Mouse (Mus musculus): ENCODE measurements around the gene Tnfsf4.

Gene Tnfsf4

DNA sequence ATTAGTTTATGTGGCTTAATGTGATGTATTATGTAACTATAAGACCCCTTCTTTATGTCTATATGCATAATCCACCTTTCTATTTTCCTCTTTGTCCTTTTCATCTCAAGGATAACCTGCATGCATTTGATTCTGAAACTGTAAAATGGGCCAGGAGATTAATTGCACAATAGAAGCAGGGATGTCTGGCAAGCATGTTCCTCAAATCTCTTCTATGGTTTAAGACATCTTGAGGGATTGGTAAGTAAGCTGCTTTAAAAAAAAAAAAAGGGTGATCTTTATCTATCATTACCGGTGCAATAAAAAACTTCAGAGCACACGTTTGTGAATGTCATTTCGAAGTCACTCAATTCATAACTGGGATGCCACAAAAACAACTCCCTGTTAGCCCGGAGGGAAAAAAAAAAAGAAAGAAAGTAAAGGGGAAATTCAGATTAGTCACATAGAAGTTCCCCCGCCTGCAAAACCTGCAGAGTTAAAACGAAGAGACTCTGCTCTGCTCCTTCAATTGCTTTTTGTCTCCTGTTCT is at the start of gene Tnfsf4:
Gene Tnfsf4, plus strand, starts transcription at position 479 of the 529 bp plus-strand sequence.
- no peak for DNase-seq

- no peak for DNase-seq
These were observed 44.2 kb upstream of the Tnfsf4 start for GRCm38 (mm10) chr1:161350981-161351380.

DNA sequence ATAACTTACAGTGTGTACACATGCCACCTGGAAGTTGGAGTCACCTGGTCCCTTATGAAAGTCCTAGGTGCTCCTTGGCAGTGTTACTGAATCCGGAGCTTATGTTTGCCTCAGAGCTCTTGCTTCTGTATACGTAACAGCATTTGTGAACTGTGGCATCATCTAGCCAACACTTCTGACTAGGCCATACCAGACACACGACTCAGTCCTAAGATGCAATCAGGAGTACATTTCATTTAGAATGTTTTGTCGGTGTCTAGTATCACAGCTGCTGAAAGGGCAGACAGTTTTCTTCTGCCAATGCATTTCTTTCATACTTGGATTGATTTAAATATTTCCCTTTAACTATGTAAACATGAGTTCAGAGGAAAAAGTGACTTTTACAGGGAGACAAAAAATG is 30.2 kb upstream of the Tnfsf4 start:
- no peak for DNase-seq

GRCm38 (mm10) chr1:161371919-161372318 is 23.3 kb upstream of the Tnfsf4 start:
- no peak for DNase-seq

DNA sequence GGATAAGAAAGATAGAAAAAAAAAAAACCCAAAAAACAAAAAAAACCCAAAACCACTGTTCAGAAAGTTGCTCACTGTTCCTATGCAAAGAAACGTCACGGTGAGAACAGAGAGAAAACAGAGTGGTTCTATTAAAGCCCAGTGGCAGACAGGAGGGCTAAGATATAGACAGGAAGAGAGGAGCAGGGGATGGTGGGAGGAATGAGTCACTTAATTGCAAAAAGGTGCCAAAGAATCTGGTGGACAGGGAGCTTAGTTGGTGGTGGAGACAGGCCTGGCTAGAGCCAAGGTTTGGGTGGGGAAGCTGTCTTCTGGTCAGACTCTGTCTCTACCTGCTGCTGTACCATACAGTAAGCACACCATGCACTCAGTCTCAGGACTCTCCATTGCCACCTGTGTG is 19.3 kb upstream of the Tnfsf4 start:
- no peak for DNase-seq

GRCm38 (mm10) chr1:161378571-161378970 is 16.6 kb upstream of the Tnfsf4 start:
- DNase-seq = no peak

GRCm38 (mm10) chr1:161379685-161380424 is 15.4 kb upstream of the Tnfsf4 start:
- no peak for DNase-seq

GRCm38 (mm10) chr1:161380425-161380780 is 14.8 kb upstream of the Tnfsf4 start:
- DNase-seq = no peak

GRCm38 (mm10) chr1:161390066-161390465 is 5.1 kb upstream of the Tnfsf4 start:
- no peak for DNase-seq

- DNase-seq = no peak
These were observed 2.3 kb upstream of the Tnfsf4 start for GRCm38 (mm10) chr1:161392906-161393305.

- DNase-seq = peak; percentile 45
These were observed 401 bp downstream of the Tnfsf4 start for GRCm38 (mm10) chr1:161395610-161396009.

DNA sequence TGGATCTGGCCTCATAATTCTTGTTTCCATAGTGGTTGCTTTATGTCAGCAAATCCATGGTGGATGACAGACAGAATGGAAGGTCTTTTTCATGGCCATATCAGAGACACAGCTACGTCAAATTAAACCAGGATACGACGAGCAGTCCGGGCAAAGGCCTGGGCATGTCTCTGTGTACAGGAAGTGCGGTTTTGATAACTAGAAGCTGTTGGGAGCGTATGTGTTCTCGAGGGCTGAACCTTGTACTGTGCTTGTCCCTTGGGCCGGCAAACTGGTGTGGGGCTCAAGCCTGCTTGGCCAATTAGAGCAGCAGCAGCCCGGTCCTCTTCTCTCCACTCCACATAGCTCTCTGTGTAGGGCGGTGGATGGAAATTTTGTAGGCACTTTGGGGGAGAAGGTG is 1.1 kb downstream of the Tnfsf4 start:
- no peak for DNase-seq

DNA sequence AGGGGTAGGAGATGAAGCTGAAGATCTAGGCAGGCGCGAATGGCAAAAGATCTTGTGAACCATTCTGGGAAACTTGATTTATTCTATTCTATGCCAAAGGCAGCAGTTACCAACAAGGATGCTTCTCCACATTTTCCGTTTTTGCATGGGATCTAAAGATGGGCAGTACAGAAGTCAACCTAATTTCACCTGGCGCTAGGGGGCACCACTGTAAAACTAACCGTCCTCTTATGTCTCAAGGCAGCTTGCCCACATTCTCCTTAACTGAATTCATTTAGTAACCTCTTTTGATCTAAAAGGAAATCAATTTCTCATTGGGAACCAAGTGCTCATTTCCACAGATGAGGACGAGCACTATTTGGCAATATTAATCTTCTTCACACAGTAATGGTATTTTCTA is 4.9 kb downstream of the Tnfsf4 start:
- DNase-seq = peak; percentile 89

DNA sequence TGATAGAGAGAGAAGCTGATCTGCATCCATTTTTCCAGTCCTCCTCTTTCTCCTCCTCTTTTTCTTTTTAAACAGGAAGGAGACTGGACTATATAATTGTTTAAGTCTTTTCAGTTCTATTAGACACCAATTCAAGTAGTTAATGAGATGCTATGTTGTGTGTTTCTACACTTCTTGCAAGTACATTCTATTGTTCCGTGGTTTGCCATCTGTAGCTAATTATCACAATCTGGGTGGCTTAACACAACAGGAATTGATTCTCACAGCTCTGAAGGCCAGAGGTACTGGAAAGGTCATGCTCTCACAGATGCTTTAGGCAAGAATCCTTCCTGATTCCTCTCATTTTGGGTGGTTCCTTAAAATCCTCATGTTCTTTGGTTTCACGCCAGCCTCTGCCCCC is 7.9 kb downstream of the Tnfsf4 start:
- DNase-seq = no peak

DNA sequence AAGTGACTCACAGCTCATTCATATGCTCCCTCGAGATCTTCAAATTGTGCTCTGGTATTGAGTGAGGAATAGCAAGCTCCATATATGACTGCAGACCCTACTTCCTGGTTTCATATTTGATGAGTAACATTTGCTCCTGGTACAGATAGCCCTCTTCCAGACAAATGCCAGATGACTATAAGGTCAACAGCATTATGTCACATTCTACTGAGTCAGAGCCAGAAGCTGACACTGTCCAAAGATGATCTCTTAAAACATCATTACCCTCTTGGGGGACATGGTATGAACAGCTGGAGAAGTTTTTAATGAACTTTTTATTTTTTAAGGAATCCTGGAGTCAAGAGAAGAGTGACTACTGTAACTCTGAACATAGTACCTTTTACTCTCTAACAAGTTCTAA is 11.3 kb downstream of the Tnfsf4 start:
- no peak for DNase-seq

DNA sequence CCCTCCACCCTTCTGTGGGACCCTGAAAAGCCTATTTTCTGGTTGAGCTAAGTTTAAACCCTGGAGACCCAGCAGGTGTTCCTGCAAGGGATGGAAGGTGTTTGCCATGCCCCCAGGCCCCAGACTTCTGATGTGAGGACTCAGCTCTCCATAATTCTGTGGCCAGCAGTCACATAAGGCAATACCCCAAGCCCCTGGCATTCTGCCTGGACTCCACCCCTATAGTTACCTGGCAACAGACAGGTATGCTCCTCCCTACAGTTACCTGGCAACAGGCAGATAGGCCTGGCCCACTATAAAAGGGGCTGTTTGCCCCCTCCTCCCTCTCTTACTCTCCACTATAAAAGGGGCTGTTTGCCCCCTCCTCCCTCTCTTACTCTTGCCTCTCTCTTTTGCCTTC is 24.7 kb downstream of the Tnfsf4 start:
- no peak for DNase-seq

GRCm38 (mm10) chr1:161420646-161421045 is 25.4 kb downstream of the Tnfsf4 start:
- no peak for DNase-seq

DNA sequence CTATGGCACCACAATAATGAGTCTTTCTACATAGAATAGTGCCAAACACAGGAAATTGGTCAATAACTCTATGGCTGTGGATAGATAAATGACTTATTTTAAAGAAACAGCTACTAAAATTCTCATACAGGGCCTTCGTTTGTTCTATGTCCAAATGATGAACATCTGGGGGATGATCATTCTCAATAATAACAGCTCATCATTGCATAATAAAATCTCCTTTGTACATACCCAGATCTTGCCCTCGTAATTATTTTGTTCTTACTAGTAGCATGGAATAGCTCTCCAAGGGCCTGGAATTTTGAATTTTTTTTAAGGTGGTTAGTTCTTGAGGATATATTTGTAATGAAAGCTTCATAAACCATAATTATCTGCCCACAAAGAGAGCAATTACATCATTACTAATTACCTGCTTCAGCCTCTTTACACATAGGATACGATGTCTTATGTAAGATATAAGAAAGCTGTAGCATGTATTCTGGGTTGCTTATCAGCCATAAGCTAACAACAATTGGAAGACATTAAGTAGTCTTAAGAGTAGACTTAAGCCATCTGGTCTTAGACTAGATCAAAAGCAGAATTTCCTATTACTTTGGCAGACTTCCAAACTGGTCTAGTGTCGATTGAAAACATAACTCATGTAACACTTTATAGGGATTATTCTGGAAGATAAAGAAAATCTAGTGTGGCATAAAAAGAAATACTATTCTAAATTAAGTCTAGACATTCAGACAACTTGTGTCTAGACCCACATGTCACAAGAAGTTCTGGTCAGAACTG is 31.3 kb downstream of the Tnfsf4 start:
- no peak for DNase-seq

GRCm38 (mm10) chr1:161427057-161427311 is 31.8 kb downstream of the Tnfsf4 start:
- no peak for DNase-seq

DNA sequence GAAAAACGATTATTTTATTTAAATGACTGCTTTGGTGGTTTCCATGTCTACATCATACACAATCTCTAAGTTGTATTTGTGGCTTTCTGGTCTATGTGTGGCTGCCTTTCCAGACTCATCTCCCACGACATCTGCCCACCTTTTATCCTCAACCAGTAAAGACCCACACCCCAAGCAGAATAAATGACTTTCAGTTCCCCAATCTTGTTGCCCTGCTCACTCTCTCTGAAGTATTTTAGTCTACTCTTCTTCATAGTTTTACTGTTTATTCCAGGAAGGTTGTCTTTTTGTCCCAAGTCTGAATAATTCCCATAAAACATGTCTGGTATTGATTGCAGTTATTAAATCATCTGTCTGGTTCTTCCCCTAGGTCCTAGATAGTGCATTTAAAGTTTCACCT is 40.6 kb downstream of the Tnfsf4 start:
- no peak for DNase-seq

GRCm38 (mm10) chr1:161436503-161436902 is 41.3 kb downstream of the Tnfsf4 start:
- no peak for DNase-seq

- peak; percentile 46 for DNase-seq
These were observed 49.6 kb downstream of the Tnfsf4 start for GRCm38 (mm10) chr1:161444858-161445257.

GRCm38 (mm10) chr1:161451683-161452245 is 56.6 kb downstream of the Tnfsf4 start:
- no peak for DNase-seq

DNA sequence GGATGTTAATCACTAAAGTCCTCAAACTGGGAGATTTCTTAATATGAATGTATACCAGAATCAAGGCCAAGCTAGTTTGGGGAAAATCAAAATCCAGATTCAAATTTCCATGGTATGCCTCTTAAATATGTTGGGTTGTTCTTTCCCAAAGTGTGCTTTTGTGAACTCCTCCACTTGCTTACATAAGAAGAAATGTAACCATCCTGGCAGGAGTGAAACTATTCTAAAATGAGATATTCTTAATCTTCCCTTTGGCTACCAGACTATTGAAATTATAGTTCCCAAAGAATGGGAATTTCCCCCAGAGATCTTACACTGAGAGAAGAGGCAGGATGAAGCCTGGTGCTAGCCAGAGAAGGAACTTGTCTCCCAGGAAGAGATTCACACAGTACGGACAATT is 57.0 kb downstream of the Tnfsf4 start:
- no peak for DNase-seq
